Comparison of ENCODE assay signal across 12 mouse cellular contexts in genomic region chr13:97064413-97064812, GRCm38 (mm10). TPM values are rescaled to one million over a fixed set of nuclear protein-coding genes. Genes with fewer than 3 reads are reported as not detected.
DNase-seq lines count a peak whose midpoint lies in the region; ATAC-seq and TF ChIP-seq lines count a peak whose summit lies in the region.
"Had no signal": no experiment of that assay in that cellular context is flagged by ENCODE, and none has a peak within 500 bp of the region (broad histone marks: within the 10 kb centered on the region; RNA-seq: fewer than 3 reads in every experiment).

No protein-coding gene starts in this region.

- WGBS in hindbrain, embryonic 11.5 days = 61% methylated on average over 3 of the region's 3 CpGs
- 46% methylated on average over 3 of the region's 3 CpGs for WGBS in hindbrain, postnatal 0 days
- 44% methylated on average over 3 of the region's 3 CpGs for WGBS in embryonic facial prominence, embryonic 12.5 days
- WGBS in liver, embryonic 13.5 days (ENCODE audit: insufficient replicate concordance) = 33% methylated on average over 3 of the region's 3 CpGs

- H3K9ac ChIP-seq in hindbrain, embryonic 11.5 days (ENCODE audit: low read depth, low read length) = no peak overlapping the region
- H3K9ac ChIP-seq in hindbrain, postnatal 0 days (replicated peaks; ENCODE audit: low read length) = no peak overlapping the region
- H3K9ac ChIP-seq in ES-E14 (ENCODE audit: insufficient read depth, low read depth, low read length, poor library complexity, severe bottlenecking) = peak overlapping the region; percentile 77
- H3K9ac ChIP-seq in embryonic facial prominence, embryonic 12.5 days = 0 out of 2 replicates have a peak overlapping the region, but pooled peaks have one; percentile 11
- H3K9ac ChIP-seq in liver, embryonic 13.5 days = peak overlapping the region; percentile 55
- H3K9ac ChIP-seq: neural tube, embryonic 13.5 days had no signal

- no peak overlapping the region for H3K4me3 ChIP-seq in hindbrain, embryonic 11.5 days (ENCODE audit: low read depth, low read length)
- no peak overlapping the region for H3K4me3 ChIP-seq in hindbrain, postnatal 0 days (ENCODE audit: low read length)
- H3K4me3 ChIP-seq in ES-E14 (ENCODE audit: insufficient read depth in 1 of 2, low read depth in 1 of 2, low read length in 2 of 2, poor library complexity in 1 of 2, severe bottlenecking in 1 of 2) = peak overlapping the region; percentile 38 to 56; a peak in 3 of 4 replicates
- no peak overlapping the region for H3K4me3 ChIP-seq in embryonic facial prominence, embryonic 12.5 days
- peak overlapping the region; percentile 34 for H3K4me3 ChIP-seq in liver, embryonic 13.5 days (replicated peaks)
- H3K4me3 ChIP-seq: heart, adult 2 months; neural tube, embryonic 13.5 days had no signal

- peaks cover 2% of the 10 kb centered on the region; the same call in 1 of the 2 replicates for H3K27me3 ChIP-seq in hindbrain, embryonic 11.5 days (ENCODE audit: control insufficient read depth, insufficient read depth, low read length)
- H3K27me3 ChIP-seq in hindbrain, postnatal 0 days (ENCODE audit: insufficient read depth, low read length) = no peaks in the 10 kb centered on the region
- H3K27me3 ChIP-seq in embryonic facial prominence, embryonic 12.5 days = peaks cover 14% of the 10 kb centered on the region
- no peaks in the 10 kb centered on the region for H3K27me3 ChIP-seq in liver, embryonic 13.5 days
- H3K27me3 ChIP-seq: neural tube, embryonic 13.5 days had no signal

- peak; percentile 27; the same call in 1 of the 2 replicates for ATAC-seq in hindbrain, embryonic 11.5 days (ENCODE audit: low FRiP score)
- ATAC-seq in hindbrain, postnatal 0 days = no peak
- no peak for ATAC-seq in embryonic facial prominence, embryonic 12.5 days (ENCODE audit: insufficient number of reproducible peaks, insufficient read depth, low FRiP score, low TSS enrichment)
- peak; percentile 20 for ATAC-seq in liver, embryonic 13.5 days (ENCODE audit: low read depth)
- ATAC-seq: Patski had no signal

- H3K36me3 ChIP-seq in hindbrain, embryonic 11.5 days (ENCODE audit: control insufficient read depth, insufficient read depth, low read length) = no peaks in the 10 kb centered on the region
- H3K36me3 ChIP-seq in hindbrain, postnatal 0 days (ENCODE audit: insufficient read depth, low read length) = no peaks in the 10 kb centered on the region
- H3K36me3 ChIP-seq in ES-E14 (ENCODE audit: control insufficient read depth, insufficient read depth, low read length, poor library complexity, severe bottlenecking) = no peaks in the 10 kb centered on the region
- H3K36me3 ChIP-seq in embryonic facial prominence, embryonic 12.5 days = no peaks in the 10 kb centered on the region
- no peaks in the 10 kb centered on the region for H3K36me3 ChIP-seq in liver, embryonic 13.5 days
- H3K36me3 ChIP-seq: neural tube, embryonic 13.5 days had no signal

- no peak overlapping the region for H3K4me2 ChIP-seq in hindbrain, embryonic 11.5 days (replicated peaks; ENCODE audit: low read depth, low read length)
- no peak overlapping the region for H3K4me2 ChIP-seq in hindbrain, postnatal 0 days (ENCODE audit: low read depth, low read length)
- peak overlapping the region; percentile 13; the same call in 1 of the 2 replicates for H3K4me2 ChIP-seq in embryonic facial prominence, embryonic 12.5 days (replicated peaks)
- H3K4me2 ChIP-seq in liver, embryonic 13.5 days = peak overlapping the region; percentile 65

- no peak for DNase-seq in hindbrain, embryonic 11.5 days (ENCODE audit: low spot score)
- no peak for DNase-seq in hindbrain, postnatal 0 days (ENCODE audit: low spot score)
- DNase-seq in ES-E14 (ENCODE audit: low read depth, low spot score) = no peak
- DNase-seq in liver, embryonic 13.5 days = no peak
- no peak for DNase-seq in adipocyte (ENCODE audit: low spot score)
- DNase-seq in ovary, postnatal 36 days (ENCODE audit: low spot score) = no peak
- no peak for DNase-seq in layer of hippocampus, adult 11-12 months (ENCODE audit: low spot score)
- DNase-seq: heart, adult 2 months; layer of hippocampus, adult 9-11 months had no signal

- in situ Hi-C loops in ES-E14 (cut with MboI; ENCODE audit: low sequenced_read_pairs in 2 of 2, unreplicated experiment in 2 of 2) = no loop called here

- H3K27ac ChIP-seq in hindbrain, embryonic 11.5 days (ENCODE audit: low read depth, low read length) = no peak overlapping the region
- H3K27ac ChIP-seq in hindbrain, postnatal 0 days = no peak overlapping the region
- peak overlapping the region; percentile 76 for H3K27ac ChIP-seq in ES-E14 (ENCODE audit: insufficient read depth, low read depth, low read length, poor library complexity, severe bottlenecking)
- H3K27ac ChIP-seq in embryonic facial prominence, embryonic 12.5 days = no peak overlapping the region
- H3K27ac ChIP-seq in liver, embryonic 13.5 days = peak overlapping the region; percentile 76
- H3K27ac ChIP-seq: heart, adult 2 months; neural tube, embryonic 13.5 days had no signal

- H3K4me1 ChIP-seq in hindbrain, embryonic 11.5 days (replicated peaks; ENCODE audit: control insufficient read depth, insufficient read depth, low read length) = no peaks in the 10 kb centered on the region; the same call in 1 of the 2 replicates
- H3K4me1 ChIP-seq in hindbrain, postnatal 0 days (ENCODE audit: insufficient read depth, low read length) = no peaks in the 10 kb centered on the region
- peaks cover 9 to 11% of the 10 kb centered on the region in 2 experiments for H3K4me1 ChIP-seq in ES-E14 (ENCODE audit: control insufficient read depth in 2 of 2, insufficient read depth in 2 of 2, low read length in 2 of 2, poor library complexity in 1 of 2)
- H3K4me1 ChIP-seq in embryonic facial prominence, embryonic 12.5 days = 0 out of 2 replicates have a peak, but pooled peaks cover 5% of the 10 kb centered on the region
- H3K4me1 ChIP-seq in liver, embryonic 13.5 days (replicated peaks) = peaks cover 67% of the 10 kb centered on the region
- H3K4me1 ChIP-seq: neural tube, embryonic 13.5 days had no signal

- no peaks in the 10 kb centered on the region for H3K9me3 ChIP-seq in hindbrain, embryonic 11.5 days (ENCODE audit: control insufficient read depth, low read length)
- H3K9me3 ChIP-seq in hindbrain, postnatal 0 days (ENCODE audit: low read length) = no peaks in the 10 kb centered on the region
- no peaks in the 10 kb centered on the region for H3K9me3 ChIP-seq in ES-E14 (ENCODE audit: control insufficient read depth, insufficient read depth, low read depth, low read length)
- no peaks in the 10 kb centered on the region for H3K9me3 ChIP-seq in embryonic facial prominence, embryonic 12.5 days
- H3K9me3 ChIP-seq in liver, embryonic 13.5 days (replicated peaks) = no peaks in the 10 kb centered on the region
- H3K9me3 ChIP-seq: neural tube, embryonic 13.5 days had no signal

- no peak for TF ChIP-seq CTCF in hindbrain, postnatal 0 days (IDR thresholded peaks at IDR 0.05; ENCODE audit: low read depth)

TF ChIP-seq in ES-E14, 5 proteins besides CTCF, POLR2A, EP300 and RAD21:
- TF ChIP-seq HCFC1 (IDR thresholded peaks at IDR 0.05; ENCODE audit: borderline replicate concordance, insufficient read depth, low read length) (no peak), MAFK (IDR thresholded peaks at IDR 0.05; ENCODE audit: insufficient read depth, low read depth, low read length) (no peak), ZC3H11A (IDR thresholded peaks at IDR 0.05; ENCODE audit: borderline replicate concordance, low read depth, low read length) (no peak), CHD2 (IDR thresholded peaks at IDR 0.05; ENCODE audit: low read depth, low read length) (no peak), ZNF384 (IDR thresholded peaks at IDR 0.05; ENCODE audit: low read depth, low read length) (no peak)

RNA-seq across cellular contexts. Expression of gene Fam169a, which starts 2.7 kb away (rescaled TPM):
- 10.9 and 12.2 TPM in 2 replicates for polyA plus RNA-seq in hindbrain, embryonic 11.5 days (2014; fragmentation: Nextera tagmentation; extraction: Ambion mirVana)
- total RNA-seq in hindbrain, postnatal 0 days (2014; rRNA removed) = 25.7 and 27.8 TPM in 2 replicates
- 22.3 and 24.8 TPM in 2 replicates for polyA plus RNA-seq in hindbrain, postnatal 0 days (2015; fragmentation: Nextera tagmentation; extraction: Ambion mirVana)
- 63.4 and 67.2 TPM in 2 replicates for total RNA-seq in ES-E14 (2012; rRNA removed)
- polyA plus RNA-seq in embryonic facial prominence, embryonic 12.5 days (2016; fragmentation: Nextera tagmentation; extraction: Ambion mirVana) = 5.5 and 7.3 TPM in 2 replicates
- 2.1 and 2.3 TPM in 2 replicates for polyA plus RNA-seq in liver, embryonic 13.5 days (2015; fragmentation: Nextera tagmentation; extraction: Ambion mirVana)

RNA-seq across cellular contexts. Expression of gene 1700029F12Rik, which starts 30.3 kb away (rescaled TPM):
- not detected in 2 replicates for polyA plus RNA-seq in hindbrain, embryonic 11.5 days (2014; fragmentation: Nextera tagmentation; extraction: Ambion mirVana)
- total RNA-seq in hindbrain, postnatal 0 days (2014; rRNA removed) = not detected in 2 replicates
- not detected in 2 replicates for polyA plus RNA-seq in hindbrain, postnatal 0 days (2015; fragmentation: Nextera tagmentation; extraction: Ambion mirVana)
- total RNA-seq in ES-E14 (2012; rRNA removed) = not detected in 2 replicates
- polyA plus RNA-seq in embryonic facial prominence, embryonic 12.5 days (2016; fragmentation: Nextera tagmentation; extraction: Ambion mirVana) = not detected in 2 replicates
- not detected in 2 replicates for polyA plus RNA-seq in liver, embryonic 13.5 days (2015; fragmentation: Nextera tagmentation; extraction: Ambion mirVana)
- total RNA-seq: heart, adult 2 months had no signal
- polyA plus RNA-seq: neural tube, embryonic 13.5 days; Patski had no signal

RNA-seq across cellular contexts. Expression of gene Gm6169, which starts 34.6 kb away (rescaled TPM):
- 0.64 and 1.6 TPM in 2 replicates for polyA plus RNA-seq in hindbrain, embryonic 11.5 days (2014; fragmentation: Nextera tagmentation; extraction: Ambion mirVana)
- total RNA-seq in hindbrain, postnatal 0 days (2014; rRNA removed) = 0.37 TPM in 1 of 2 replicates, not detected in the other
- polyA plus RNA-seq in hindbrain, postnatal 0 days (2015; fragmentation: Nextera tagmentation; extraction: Ambion mirVana) = 0.57 and 1.3 TPM in 2 replicates
- total RNA-seq in ES-E14 (2012; rRNA removed) = 6.7 and 8.4 TPM in 2 replicates
- polyA plus RNA-seq in embryonic facial prominence, embryonic 12.5 days (2016; fragmentation: Nextera tagmentation; extraction: Ambion mirVana) = 0.71 and 1.9 TPM in 2 replicates
- 0.79 and 0.97 TPM in 2 replicates for polyA plus RNA-seq in liver, embryonic 13.5 days (2015; fragmentation: Nextera tagmentation; extraction: Ambion mirVana)

Comparison
In these comparisons a context has a peak if more than half of its experiments do, and no peak if none do; other contexts are left out.
1. ATAC-seq: peak in hindbrain, embryonic 11.5 days (single experiment) and liver, embryonic 13.5 days (single experiment); none in hindbrain, postnatal 0 days (single experiment) and embryonic facial prominence, embryonic 12.5 days (single experiment).
2. H3K27ac ChIP-seq: peak in ES-E14 (single experiment) and liver, embryonic 13.5 days (single experiment); none in hindbrain, embryonic 11.5 days (single experiment), hindbrain, postnatal 0 days (single experiment) and embryonic facial prominence, embryonic 12.5 days (single experiment).
3. H3K4me2 ChIP-seq: peak in embryonic facial prominence, embryonic 12.5 days (single experiment) and liver, embryonic 13.5 days (single experiment); none in hindbrain, embryonic 11.5 days (single experiment) and hindbrain, postnatal 0 days (single experiment).
4. H3K4me3 ChIP-seq: peak in ES-E14 (2 of 2) and liver, embryonic 13.5 days (single experiment); none in hindbrain, embryonic 11.5 days (single experiment), hindbrain, postnatal 0 days (single experiment) and embryonic facial prominence, embryonic 12.5 days (single experiment).
5. H3K9ac ChIP-seq: peak in ES-E14 (single experiment), embryonic facial prominence, embryonic 12.5 days (single experiment) and liver, embryonic 13.5 days (single experiment); none in hindbrain, embryonic 11.5 days (single experiment) and hindbrain, postnatal 0 days (single experiment).